Mouse (Mus musculus): ENCODE data around the gene Ercc4.

Gene Ercc4

DNA sequence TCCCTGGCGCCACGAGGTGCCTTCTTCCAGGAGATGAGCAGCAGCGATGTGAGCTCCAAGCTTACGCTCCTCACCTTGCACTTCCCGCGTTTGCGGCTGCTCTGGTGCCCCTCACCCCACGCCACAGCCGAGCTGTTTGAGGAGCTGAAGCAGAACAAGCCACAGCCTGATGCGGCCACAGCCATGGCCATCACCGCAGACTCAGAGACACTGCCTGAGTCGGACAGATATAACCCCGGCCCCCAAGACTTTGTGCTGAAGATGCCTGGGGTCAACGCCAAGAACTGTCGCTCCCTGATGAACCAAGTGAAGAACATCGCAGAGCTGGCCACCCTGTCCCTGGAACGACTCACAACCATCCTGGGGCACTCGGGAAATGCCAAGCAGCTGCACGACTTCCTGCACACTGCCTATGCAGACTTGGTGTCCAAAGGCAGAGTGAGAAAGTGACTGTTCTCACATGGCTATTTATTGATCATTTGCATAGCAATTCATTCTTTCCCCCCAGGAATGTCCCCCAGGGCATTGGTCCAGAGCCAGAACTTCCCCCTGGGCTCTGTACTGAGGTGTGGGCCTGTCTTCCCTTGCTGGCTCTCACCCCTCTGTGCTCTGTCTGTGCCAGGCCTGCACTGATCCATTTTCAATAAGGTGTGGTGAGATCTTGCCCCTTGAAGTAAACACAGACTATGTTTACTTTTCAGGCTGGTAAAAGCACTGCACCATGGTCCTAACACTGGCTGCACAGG is 38.5 kb downstream of the Ercc4 start:
- no peak for DNase-seq (ENCODE audit: low spot score in 2 of 2)

DNA sequence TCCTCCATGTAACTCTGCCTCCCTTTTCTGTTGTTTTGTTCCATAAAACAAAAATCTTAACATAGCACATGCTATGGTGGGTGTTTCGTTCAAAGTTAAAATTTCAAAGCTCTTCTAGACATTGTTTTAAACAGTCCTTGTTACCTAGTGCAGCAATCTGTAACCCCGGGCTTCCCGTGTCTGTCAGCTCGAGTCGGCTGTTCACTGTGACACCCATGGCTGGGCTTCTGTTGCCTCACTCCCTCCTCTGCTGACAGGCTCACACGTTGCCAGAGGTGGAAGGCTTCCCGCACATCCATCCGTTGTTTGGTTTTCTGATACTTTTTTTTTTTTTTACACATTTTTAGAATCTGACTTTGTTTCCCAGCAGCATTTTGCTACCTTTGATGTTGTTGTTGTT is 40.5 kb downstream of the Ercc4 start:
- no peak for DNase-seq (ENCODE audit: low spot score in 2 of 2)

DNA sequence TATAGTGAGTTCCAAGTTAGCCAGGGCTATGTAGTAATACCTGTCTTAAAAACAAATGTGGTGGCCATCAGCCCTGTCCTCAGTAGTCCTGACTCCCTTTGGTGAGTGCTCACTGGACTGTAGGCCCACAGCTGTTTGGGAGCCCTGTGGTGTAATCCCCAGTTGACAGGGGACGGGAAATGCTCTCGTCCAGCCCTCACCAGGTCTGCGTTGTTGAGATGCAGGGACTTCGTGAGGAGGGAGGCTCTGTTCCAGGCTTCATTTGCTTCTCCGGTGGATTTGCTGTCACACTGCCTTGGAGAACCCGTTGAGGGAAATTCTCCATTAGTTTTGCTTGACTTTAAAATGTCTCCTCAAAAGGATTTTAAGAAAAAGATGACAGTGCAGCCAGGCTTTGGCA is 41.3 kb downstream of the Ercc4 start:
- no peak for DNase-seq (ENCODE audit: low spot score in 2 of 2)

DNA sequence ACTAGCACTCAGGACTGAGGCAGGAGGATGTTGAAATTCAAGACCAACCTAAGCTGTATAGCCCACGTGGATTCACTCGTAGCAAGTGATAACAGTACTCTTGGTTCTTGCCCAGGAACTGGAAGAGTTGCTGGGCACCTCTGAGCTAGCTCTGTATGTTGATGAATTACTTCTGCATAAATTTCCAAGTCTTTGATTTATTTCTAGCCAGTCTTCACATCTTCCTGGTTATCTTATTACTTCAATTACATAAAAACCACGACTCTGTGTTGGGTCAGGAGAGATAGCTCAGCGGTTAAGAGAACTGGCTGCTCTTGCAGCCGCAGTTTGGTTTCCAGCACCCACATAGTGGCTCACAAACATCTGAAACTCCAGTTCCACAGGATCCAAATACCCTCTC is 43.0 kb downstream of the Ercc4 start:
- no peak for DNase-seq (ENCODE audit: low spot score in 2 of 2)

DNA sequence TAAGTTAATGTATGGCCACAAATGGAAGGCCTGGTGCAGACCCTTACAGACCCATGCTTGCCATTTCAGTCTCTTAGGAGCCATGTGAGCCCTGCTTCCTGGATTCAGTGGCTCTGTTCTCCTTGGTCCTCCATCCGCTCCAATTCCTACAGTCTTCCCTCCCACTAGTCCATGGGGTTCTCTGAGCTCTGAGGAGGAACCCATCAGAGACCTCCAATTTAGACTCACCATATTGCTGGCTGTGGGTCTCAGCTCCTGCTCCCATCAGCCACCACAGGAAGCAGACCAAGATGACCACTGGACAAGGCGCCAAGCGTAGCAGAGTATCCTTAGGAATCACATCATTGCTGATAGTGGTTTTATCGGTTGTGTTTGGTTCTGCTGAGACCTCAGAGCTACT is 43.7 kb downstream of the Ercc4 start:
- no peak for DNase-seq (ENCODE audit: low spot score in 2 of 2)

DNA sequence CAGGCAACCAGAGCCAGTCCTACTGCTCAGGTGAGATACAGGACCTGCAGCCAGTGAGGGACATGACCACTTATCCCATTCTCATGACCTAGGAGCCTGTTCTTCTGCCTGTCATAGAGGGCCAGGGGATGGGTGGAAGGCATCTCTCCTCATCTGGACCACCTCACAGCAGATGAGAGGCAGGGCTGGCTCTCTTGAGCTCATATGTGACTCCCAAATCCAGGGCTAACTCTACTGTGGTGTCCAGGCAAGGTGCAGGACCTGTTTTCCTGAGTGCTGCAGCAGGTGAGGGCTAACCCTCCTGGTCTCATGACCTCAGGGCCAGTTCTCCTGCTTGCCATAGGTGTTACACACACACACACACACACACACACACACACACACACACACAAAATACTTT is 44.9 kb downstream of the Ercc4 start:
- DNase-seq (ENCODE audit: low spot score in 2 of 2): no peak

DNA sequence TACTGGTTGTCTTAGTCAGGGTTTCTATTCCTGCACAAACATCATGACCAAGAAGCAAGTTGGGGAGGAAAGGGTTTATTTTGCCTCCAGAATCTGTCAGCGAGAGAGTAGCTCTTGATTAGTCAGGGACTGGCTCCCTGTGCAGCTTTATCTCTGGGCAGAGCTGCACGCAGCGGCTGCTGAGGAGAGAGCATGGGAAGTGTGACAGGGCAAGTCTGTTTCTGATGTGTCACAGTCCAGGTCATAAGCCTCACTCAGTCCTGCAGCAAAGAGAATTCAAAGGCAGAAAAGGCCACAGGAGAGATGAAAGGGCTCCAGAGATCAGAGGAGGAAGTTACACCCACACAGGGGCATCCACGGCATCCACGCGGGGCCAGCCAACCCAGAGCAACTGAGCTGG is 47.8 kb downstream of the Ercc4 start:
- no peak for DNase-seq (ENCODE audit: low spot score in 2 of 2)

DNA sequence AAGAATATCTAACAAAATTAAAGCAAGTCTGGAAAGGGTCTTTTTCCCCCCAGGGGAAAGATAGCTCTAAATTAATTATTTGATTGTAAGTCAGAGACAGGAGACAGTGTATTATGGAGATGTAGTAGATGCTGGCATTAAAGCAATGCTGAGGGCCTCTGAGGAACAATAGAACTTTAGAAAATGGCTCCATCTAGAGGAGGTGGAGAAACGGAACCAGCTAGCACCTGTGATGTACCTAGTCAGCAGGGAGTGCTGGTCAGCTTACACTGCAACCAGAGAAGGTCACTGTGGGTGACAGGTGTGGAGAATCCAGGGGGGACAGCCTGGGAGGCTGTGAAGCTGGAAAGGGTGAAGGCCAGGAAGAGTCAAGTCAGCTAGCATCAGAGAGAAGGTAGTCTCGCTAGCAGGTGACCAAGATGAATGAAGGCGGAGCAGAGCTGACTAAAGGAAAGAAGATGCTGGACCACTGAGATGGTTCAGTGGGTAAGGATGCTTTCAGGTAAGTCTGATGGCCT is 48.7 kb downstream of the Ercc4 start:
- no peak for DNase-seq (ENCODE audit: low spot score in 2 of 2)

DNA sequence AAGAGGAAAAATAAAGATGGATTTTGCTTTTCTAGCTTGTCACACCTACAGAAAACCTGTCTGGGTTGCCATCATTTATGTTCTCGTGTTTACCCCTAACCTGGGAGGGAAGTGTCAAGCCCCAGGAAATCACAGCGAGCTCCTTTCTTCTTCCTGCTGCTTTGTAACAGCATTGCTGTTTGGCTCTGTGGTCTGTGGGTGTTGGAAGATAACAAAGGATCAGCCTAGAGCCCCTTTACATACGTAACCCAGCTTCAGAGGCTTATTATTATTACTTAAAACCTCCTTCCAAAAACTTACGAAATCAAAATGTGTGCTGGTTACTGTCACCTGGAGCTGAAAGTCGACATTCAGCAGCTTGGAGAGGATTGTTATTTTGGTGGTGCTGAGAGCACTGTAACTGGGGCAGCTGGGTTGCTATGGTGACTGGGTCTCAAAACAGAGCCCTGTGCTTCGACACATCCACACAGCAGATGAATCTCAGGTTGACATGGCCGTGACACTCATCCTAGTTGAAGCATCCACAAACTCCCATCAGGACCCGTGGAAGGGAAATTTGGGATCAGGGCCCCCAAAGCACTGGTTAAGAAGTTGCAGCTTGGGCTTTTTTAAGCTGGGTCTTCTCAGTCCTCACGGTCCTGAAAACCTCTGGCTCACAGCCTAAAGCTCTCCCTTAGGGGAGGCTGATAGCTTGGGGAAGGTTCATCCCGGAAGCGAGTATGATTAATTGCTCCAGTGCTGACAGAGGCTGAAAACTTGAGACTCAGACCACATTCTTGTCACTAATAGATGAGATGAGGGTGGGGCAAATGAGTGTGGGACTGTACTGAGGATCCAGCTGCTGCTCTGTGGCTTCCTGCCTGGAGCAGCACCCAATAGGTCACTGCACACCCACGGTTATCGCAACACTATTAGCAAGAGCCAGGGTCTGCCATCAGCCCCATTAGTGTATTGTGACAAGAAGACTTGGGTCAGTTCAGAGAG is 49.7 kb downstream of the Ercc4 start:
- DNase-seq (ENCODE audit: low spot score in 2 of 2): peak in 1 of 2 experiments; percentile 38

DNA sequence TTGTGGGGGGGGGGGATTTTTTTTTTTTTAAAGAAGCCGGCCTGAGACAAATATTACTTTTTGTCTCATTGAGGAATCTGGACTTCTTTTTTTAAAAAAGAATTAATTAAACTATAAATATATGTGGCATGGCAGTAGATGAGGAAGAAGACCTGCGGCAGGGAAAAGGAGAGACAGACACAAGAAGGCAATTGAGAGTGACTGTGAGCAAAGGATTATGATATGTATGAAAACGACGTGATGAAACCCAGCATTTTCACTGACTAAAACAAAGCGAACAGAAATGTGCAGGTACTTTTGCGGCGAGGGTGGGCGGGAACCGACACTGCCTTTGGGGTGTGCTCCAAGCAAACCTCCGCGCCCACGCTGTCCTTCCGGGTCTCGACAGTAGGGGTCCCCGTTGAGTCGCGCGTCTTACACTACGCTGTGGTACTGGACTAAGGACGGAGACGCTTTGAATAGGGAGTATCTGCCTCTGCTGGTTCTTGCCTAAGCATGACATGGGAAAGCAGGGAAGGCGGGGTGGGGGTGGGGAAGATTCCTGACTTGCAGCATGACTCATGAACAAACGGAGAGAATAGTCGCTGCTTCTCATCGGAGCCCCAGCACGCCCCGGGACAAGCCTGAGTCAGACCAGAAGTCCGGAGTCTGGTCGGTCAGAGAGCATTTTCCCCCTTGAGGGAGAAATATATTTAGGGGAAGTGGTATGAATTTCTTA is 50.6 kb downstream of the Ercc4 start:
- DNase-seq (ENCODE audit: low spot score in 2 of 2): peak; percentile 95 to 99

DNA sequence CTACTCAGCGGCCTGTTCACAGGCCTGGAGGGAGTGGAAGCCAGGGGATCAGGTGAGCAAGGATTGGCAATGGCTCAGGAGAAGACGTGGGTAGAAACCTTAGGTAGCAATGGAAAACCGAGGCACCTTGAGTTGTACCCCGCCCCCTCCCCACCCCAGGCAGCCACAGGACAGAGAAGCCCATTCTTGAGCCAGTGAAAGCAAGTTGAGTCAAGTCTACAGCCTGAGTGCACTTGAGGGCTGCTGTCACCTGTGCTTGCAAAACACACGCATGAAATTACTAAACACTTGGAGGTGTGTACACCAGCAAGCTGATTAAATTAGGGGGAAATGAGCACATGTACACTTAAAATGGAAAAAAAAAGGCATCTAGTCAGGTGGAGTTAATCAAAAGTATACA is 52.0 kb downstream of the Ercc4 start:
- no peak for DNase-seq (ENCODE audit: low spot score in 2 of 2)

DNA sequence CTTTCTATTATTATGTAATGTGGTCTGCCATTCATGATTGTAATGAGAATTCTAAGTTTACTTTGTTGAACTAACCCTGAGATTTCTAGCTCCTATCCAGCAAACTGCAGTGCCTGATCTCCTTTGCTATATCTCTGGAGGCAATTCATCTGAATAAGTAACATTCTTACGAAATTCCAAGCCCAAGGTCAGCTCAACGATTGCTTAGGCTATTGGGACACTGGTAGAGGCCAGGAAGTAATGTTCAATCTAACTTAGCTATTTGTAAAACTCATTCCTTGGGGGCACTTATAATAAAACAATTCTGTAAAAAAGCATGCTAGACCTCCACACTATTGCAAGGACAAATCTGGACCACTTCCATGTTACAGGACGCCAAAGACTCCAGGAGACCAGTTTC is 58.2 kb downstream of the Ercc4 start:
- DNase-seq (ENCODE audit: low spot score in 2 of 2): no peak

DNA sequence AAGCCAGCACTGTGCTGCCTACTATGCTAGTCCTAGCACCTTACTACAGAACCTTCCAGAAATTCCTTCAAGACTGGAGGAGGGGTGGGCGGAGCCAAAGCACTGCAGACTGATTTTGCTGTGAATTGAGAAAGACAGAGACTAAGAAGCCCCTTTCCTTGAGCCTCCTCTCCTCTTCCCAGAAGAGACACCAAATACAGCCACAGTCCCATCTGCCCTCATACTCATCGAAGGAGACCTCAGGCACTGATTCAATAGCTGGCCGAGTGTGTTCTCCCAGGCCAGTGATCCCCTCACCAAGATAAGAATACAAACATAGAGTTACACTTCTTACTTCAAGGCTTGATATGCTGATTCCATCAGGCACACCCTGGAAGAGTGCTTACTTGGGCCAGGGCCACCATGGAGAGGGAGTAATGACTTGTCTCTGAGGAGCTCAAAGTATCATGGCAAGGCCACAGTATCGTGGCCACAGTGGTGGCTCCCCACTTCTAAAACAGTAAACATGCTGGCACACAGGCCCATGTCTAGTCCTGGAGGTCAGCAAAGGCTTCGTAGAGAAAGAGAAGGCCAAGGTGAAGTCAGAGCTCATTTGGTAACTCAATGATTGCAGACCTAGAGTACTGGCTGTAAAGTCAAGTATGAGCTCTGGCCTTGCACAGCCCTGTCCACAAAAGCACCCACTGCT is 63.7 kb downstream of the Ercc4 start:
- no peak for DNase-seq (ENCODE audit: low spot score in 2 of 2)

DNA sequence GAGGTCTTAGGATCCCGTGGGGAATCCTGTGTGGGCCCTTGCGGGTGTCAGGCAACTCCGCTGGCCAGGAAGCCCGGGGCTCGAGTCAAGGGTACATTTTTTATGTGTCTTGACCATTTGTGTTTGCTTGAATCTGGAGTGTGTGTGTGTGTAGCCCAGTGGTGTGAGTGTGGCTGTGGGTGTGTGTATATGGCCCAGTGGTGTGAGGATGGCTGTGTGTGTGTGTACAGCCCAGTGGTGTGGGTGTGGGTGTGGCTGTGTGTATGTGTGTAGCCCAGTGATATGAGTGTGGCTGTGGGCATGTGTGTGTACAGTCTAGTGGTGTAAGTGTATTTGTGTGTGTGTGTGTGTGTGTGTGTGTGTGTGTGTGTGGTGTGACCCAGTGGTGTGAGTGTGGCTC is 73.0 kb downstream of the Ercc4 start:
- DNase-seq (ENCODE audit: low spot score in 2 of 2): no peak

DNA sequence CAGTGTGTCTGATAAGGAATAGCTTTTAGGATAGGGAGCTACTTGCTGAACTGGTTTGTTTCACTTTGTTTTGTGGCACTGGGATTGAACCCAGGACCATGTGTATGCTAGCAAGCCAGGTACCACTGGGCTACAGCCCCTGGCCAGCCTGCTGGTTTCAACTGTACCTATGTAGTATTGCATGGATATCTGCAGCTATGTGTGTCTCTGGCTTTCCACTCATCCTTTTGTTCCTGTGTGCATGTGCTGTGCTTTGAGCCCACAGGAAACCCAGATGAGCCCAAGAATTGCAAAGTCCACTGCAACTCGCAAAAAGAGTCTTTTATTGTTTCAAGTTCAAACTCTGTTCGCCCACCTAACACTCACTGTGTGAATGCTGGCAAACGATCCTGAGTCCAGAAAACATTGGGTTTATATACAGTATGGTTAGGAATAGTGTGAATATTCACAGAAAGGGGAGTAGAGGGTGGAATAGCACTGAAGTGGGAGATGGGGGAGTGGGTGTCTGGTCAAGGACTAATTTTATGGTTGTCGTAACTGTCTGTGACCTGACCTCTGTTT is 73.8 kb downstream of the Ercc4 start:
- DNase-seq (ENCODE audit: low spot score in 2 of 2): no peak

DNA sequence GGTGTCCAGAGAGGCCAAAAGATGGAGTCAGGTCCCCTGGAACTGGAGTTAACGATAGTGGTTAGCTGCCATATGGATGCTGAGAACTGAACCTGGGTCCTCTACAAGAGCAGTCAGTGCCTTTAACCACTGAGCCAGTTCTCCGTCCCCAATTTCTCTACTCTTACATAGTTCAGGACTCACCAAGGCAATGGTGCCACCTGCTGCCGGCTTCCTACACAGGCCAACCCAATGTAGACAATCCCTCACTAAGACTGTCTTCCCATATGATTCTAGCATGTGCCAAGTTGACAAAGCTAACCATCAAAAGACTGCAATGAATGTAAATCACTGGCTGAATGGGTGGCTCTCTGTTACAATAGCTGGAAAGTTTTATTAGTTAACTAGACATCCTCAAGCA is 74.9 kb downstream of the Ercc4 start:
- no peak for DNase-seq (ENCODE audit: low spot score in 2 of 2)

DNA sequence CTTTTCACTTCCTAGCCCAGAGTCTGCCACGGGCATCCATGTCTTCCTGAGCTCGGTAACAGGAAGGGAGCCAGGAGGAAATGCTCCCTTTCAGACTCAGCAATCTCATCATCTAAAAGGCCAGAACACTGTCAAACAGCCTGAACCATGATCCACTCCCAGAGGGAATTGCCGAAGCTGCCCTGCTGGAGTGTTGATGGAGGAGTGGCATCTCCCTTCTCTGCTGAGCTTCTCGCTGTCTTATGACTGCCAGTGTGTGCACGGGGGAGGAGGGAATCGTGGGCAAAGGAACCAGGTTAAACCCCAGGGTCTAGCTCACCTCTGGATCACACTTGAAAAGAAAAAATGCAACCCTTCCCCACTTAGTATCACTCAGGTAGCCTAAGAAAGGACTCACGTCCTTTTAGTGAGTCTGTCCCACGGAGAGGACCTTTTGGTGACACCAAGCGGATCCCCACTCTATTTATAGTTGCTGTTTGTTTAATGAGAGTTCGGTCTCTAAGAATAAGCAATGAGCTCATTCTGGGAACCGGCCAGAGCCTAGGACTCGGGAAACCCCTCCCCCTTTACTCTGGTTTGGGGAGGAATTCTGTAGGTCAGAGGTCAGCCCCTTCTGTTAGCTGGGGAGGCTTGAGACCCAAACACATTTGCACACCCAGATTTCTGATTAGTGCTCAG is 80.1 kb downstream of the Ercc4 start:
- DNase-seq (ENCODE audit: low spot score in 2 of 2): no peak

DNA sequence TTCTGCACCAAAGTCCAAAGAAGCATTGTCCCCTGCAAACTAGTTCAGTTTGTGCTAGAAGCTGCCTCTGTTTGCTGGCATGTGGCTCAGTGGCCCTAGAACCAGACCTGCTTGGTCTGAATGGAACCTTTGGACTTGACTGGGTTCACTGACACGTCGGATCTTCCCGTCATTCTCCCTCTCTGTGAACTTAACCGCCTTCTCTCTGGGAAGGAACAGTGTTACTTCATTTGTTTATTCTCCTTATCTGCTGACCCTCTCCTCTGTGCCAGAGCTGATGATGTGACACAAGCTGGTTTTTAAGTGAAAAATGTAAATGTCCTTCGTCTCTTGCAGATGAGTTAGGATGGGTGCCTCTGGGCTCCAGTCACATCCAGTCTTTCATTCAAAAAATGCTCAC is 81.0 kb downstream of the Ercc4 start:
- DNase-seq (ENCODE audit: low spot score in 2 of 2): no peak

DNA sequence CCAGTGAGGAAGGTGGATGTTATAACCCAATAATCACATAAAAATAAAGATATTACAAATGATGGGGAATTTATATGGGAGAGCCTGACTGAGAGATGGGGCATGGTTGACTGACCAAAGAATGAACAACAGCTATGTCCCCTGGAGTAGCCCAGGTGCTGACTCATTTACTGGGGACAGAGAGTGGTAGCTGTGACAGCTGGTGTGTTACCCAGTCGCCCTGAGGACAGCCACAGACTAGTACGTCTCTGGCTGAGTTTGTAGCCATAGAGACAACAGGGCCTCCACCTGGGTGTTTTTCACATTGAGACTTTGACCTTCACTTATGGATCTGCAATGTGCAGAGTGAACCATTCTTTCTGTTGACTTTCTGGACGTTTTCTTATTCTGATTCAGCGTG is 81.7 kb downstream of the Ercc4 start:
- DNase-seq (ENCODE audit: low spot score in 2 of 2): no peak

DNA sequence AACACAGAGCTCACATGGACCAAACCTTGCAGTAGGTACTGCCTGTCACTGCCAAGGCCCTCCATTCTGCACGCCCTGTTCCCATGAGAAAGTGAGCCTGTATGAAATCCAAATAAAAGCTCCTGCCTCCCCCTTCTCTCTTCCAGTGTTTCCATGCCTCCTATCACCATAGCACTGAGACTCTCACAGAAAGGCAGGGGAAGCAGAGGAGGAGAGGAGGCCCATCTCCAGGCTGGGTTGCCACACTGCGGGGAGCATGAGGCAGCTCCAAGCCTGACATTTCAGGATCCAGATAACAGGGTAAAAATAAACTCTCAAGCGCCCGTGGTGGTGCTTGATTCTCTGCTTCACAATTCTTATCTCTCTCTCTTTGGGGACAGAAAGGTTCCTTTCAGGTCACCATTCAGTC is 84.2 kb downstream of the Ercc4 start:
- no peak for DNase-seq (ENCODE audit: low spot score in 2 of 2)

DNA sequence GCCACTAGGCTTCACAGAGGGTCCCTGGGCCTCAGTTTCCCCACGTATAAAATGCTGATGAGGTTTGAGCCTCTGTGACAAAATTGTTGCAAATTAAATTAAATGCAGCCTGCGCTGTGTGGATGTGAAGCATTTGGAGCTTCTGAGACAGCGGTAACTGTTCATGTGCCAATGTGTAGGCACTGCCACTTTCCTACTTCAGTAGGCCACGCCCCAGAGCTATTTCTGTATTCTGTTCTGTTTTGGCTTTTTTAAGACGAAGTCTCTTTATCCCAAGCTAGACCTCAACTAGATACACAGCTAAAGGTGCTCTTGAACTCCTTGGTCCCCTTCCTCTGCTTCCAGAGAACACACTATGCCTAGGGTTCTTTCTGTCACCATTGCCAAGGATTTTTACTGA is 85.4 kb downstream of the Ercc4 start:
- peak in 1 of 2 experiments; percentile 41 for DNase-seq (ENCODE audit: low spot score in 2 of 2)
